Mouse (Mus musculus) liver, adult (tissue): ENCODE data around the gene Sorbs1.

Experiments
- GATA4 ChIP-seq: IDR thresholded peaks from 2 replicates; pipeline ENCODE4 v1.6.1; 2014; ENCODE audit warnings: mild to moderate bottlenecking, low read length; ENCODE audit not compliant: insufficient replicate concordance

Gene Sorbs1

GRCm38 (mm10) chr19:40414798-40415475 lies 98.6 kb downstream of the Sorbs1 start:
- TF ChIP-seq GATA4 = peak; percentile 75; the same call in 1 of the 2 replicates

- TF ChIP-seq GATA4 = no peak
Observed at GRCm38 (mm10) chr19:40414386-40414785, 99.2 kb downstream of the Sorbs1 start.

DNA sequence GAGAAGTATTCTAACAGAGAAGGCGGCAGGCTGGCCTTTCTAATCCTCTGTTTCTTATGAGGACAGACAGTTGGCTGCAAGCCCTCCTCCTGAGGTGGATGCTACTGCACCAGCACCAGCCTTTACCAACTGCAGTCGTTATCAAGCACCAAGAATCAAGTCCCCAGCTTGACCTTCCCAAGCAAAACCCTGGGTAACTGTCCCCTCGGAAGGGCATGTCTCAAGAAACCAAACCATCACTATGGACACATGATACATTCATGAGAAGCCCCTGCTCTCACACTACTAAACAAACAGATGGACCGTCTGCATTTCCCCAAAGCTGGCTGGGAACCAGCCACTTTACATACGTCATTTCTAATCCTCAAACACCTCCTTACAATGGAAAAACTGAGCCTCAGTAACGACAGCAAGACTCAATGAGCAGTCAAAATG lies 102.2 kb downstream of the Sorbs1 start:
- no peak for TF ChIP-seq GATA4

DNA sequence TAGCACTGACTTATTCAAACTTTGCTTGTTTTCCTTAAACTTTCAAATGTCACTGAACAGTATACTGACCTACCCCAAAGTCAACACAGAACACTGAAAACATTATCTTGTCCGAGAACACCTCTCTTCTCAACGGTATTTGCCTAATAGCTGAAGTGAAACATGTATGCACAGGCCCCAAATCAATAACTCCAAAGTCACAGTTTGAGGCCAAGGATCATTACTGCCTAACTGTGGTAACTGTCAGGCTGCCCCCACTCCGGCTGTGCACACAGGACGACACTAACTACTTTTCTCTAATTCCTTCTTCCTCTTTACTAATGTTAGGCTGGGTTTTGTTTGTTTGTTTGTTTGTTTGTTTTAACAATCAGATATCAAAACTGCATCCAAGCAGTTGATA lies 103.1 kb downstream of the Sorbs1 start:
- TF ChIP-seq GATA4 = no peak

- TF ChIP-seq GATA4 = no peak
Observed at GRCm38 (mm10) chr19:40410109-40410508, 103.5 kb downstream of the Sorbs1 start.

GRCm38 (mm10) chr19:40409500-40410035 lies 104.0 kb downstream of the Sorbs1 start:
- no peak for TF ChIP-seq GATA4

- TF ChIP-seq GATA4 = no peak
Observed at GRCm38 (mm10) chr19:40407186-40407585, 106.4 kb downstream of the Sorbs1 start.

DNA sequence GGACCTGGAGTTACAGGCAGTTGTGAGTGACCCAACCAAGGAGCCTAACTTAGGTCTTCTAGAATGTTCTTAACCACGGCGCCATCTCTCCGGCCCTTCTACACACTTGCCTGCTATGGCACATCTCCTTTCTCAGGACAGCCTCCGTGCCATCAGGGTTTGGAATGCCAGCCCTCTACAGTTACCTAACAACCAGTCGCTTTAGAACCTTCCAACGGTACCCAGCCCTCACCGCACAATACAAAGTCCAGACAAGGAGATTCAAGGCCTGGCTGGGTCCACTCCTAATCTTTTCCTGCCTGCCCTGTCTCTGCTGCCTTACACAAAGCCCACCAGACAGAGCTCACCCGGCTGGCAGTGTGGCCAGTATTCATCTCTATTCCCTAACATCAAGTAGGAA lies 106.9 kb downstream of the Sorbs1 start:
- TF ChIP-seq GATA4 = peak; percentile 9; the same call in 1 of the 2 replicates

DNA sequence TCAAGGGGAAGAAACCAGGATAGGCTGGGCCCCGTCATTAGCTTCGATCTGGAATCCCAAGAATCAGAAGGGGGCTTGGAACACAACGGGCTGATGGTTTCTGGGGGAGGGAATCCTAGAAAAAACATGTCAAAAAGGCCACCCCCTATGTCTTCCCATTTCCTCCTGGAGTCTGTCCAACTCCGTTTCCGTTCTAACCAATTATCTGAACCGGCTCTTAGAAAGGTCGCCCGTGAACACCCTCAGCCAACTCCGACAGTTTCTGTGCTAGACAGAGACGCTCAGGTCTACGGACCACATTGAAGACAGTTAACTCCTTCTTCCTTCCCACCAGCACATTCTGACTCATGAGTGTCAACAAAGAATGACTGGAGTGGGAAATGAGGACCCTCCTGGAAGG lies 107.8 kb downstream of the Sorbs1 start:
- TF ChIP-seq GATA4 = no peak

- TF ChIP-seq GATA4 = no peak
Observed at GRCm38 (mm10) chr19:40404582-40404981, 109.0 kb downstream of the Sorbs1 start.

DNA sequence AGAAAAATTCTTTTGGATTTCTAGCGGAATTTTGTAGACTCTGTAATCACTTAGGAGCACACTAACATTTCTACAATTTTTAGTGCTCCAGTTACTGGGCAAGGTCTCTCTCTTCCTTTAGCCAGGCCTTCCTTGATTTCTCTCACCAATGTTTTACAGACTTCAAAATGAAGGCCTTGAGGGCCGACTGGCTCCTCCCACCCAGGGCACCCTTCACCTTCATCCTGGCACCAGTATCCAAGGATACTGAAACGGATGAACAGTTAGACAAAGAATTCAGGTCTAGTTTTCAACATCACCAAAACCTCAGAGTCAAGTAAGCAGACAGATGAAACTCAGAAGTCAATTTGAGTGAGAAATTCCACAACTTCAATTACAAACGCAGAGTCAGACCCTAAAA lies 109.6 kb downstream of the Sorbs1 start:
- TF ChIP-seq GATA4 = no peak

GRCm38 (mm10) chr19:40402155-40402963 lies 111.2 kb downstream of the Sorbs1 start:
- TF ChIP-seq GATA4 = peak; percentile 69; the same call in 1 of the 2 replicates

GRCm38 (mm10) chr19:40401213-40401612 lies 112.4 kb downstream of the Sorbs1 start:
- TF ChIP-seq GATA4 = no peak

- no peak for TF ChIP-seq GATA4
Observed at GRCm38 (mm10) chr19:40400426-40401030, 113.1 kb downstream of the Sorbs1 start.
